8 mouse cellular contexts compared by ENCODE assay signal in the genomic region with DNA sequence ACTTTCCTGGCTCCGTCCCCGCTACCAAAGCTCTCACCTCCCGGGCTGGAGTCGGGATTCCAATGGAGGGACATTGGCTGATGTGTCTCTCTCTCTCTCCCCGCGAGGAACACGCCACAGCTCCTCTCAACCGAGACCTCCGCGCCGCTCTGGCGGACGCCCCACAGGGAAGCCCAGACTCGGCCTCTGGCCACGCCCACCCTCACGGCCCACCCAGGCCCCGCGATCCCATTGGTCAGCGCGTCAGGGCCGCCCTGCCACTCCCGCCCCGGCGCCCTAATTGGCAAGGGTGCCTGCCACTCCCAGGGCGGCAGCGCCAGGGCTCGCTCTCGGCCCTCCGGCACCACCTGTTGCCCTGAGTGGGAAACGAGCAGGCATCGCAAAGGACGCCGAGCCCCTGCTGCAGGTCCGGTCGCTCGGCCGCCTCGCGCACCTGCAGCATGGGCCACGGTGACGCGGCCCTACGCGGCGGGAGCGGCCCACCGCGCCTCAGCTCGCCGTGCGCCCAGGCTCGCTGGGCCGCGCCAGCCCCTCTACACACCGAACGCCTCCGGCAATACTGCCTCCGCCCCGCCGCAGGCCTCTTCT. TPM values are rescaled to one million over a fixed set of nuclear protein-coding genes. Genes with fewer than 3 reads are reported as not detected.
DNase-seq lines count a peak whose midpoint lies in the region; ATAC-seq and TF ChIP-seq lines count a peak whose summit lies in the region.

No protein-coding gene starts in this region.

- H3K9me3 ChIP-seq in forebrain, embryonic 11.5 days (ENCODE audit: control insufficient read depth, low read length), result no peaks in the 10 kb centered on the region
- no peaks in the 10 kb centered on the region for H3K9me3 ChIP-seq in heart, postnatal 0 days (replicated peaks; ENCODE audit: control insufficient read depth, low read length)
- H3K9me3 ChIP-seq in liver, embryonic 16.5 days (replicated peaks; ENCODE audit: control insufficient read depth, low read length), result no peaks in the 10 kb centered on the region
- no peaks in the 10 kb centered on the region for H3K9me3 ChIP-seq in neural tube, embryonic 13.5 days

- peak; percentile 19; the same call in 1 of the 2 replicates for TF ChIP-seq EP300 in heart, postnatal 0 days (IDR thresholded peaks at IDR 0.05; ENCODE audit: low read depth)

- H3K9ac ChIP-seq in forebrain, embryonic 11.5 days (ENCODE audit: low read length), result peak overlapping the region; percentile 76
- H3K9ac ChIP-seq in heart, postnatal 0 days (replicated peaks; ENCODE audit: low read depth, low read length), result peak overlapping the region; percentile 89
- H3K9ac ChIP-seq in liver, embryonic 16.5 days (ENCODE audit: low read depth, low read length), result peak overlapping the region; percentile 96
- peak overlapping the region; percentile 86 for H3K9ac ChIP-seq in neural tube, embryonic 13.5 days

- peak; percentile 98 for ATAC-seq in forebrain, embryonic 11.5 days (replicated peaks; ENCODE audit: low FRiP score)
- peak; percentile 97 for ATAC-seq in heart, postnatal 0 days (ENCODE audit: insufficient read depth, low read depth)
- peak; percentile 91 for ATAC-seq in liver, embryonic 16.5 days (ENCODE audit: low read depth)
- peak; percentile 98 for ATAC-seq in neural tube, embryonic 13.5 days (ENCODE audit: low read depth)

- H3K4me1 ChIP-seq in forebrain, embryonic 11.5 days (replicated peaks; ENCODE audit: control insufficient read depth, insufficient read depth, low read length), result no peaks in the 10 kb centered on the region; the same call in 1 of the 2 replicates
- peaks cover 12% of the 10 kb centered on the region; the same call in 1 of the 2 replicates for H3K4me1 ChIP-seq in heart, postnatal 0 days (ENCODE audit: control insufficient read depth, insufficient read depth)
- peaks cover 3% of the 10 kb centered on the region; the same call in 1 of the 2 replicates for H3K4me1 ChIP-seq in liver, embryonic 16.5 days (ENCODE audit: control insufficient read depth, low read depth, low read length)
- peaks cover 29% of the 10 kb centered on the region for H3K4me1 ChIP-seq in neural tube, embryonic 13.5 days (replicated peaks)
- no peaks in the 10 kb centered on the region for H3K4me1 ChIP-seq in testis, adult 2 months (ENCODE audit: control insufficient read depth, insufficient read depth, low read length)

- DNase-seq in CD8-positive naive resting alpha-beta T cell, adult 2 months (ENCODE audit: low read depth in 2 of 2, low spot score in 2 of 2), result peak; percentile 96
- peak; percentile 88 for DNase-seq in c-Kit-positive CD71-negative TER-119-negative erythroid progenitor cells, embryonic 14.5 days (ENCODE audit: low read depth)
- peak; percentile 100 for DNase-seq in forebrain, embryonic 11.5 days (ENCODE audit: low spot score)
- peak; percentile 95 for DNase-seq in heart, postnatal 0 days (ENCODE audit: low spot score)
- DNase-seq in kidney, postnatal 4 days, result peak; percentile 99 to 100

- peak overlapping the region; percentile 73 for H3K4me2 ChIP-seq in forebrain, embryonic 11.5 days (ENCODE audit: low read depth, low read length, severe bottlenecking)
- H3K4me2 ChIP-seq in heart, postnatal 0 days (ENCODE audit: low read depth, low read length), result peak overlapping the region; percentile 76
- H3K4me2 ChIP-seq in liver, embryonic 16.5 days (ENCODE audit: low read depth, low read length), result peak overlapping the region; percentile 93
- peak overlapping the region; percentile 74 for H3K4me2 ChIP-seq in neural tube, embryonic 13.5 days

- peak; percentile 69 for TF ChIP-seq CTCF in heart, postnatal 0 days (IDR thresholded peaks at IDR 0.05; ENCODE audit: low read depth)
- TF ChIP-seq CTCF in testis, adult 2 months (IDR thresholded peaks at IDR 0.05; ENCODE audit: control insufficient read depth, insufficient read depth, insufficient replicate concordance, low read depth, low read length), result peak; percentile 26; the same call in 1 of the 2 replicates

- H3K27me3 ChIP-seq in forebrain, embryonic 11.5 days (ENCODE audit: control insufficient read depth, insufficient read depth, low read length), result no peaks in the 10 kb centered on the region
- no peaks in the 10 kb centered on the region for H3K27me3 ChIP-seq in heart, postnatal 0 days (ENCODE audit: control insufficient read depth, insufficient read depth, low read length)
- H3K27me3 ChIP-seq in liver, embryonic 16.5 days (ENCODE audit: control insufficient read depth, insufficient read depth, low read depth, low read length), result no peaks in the 10 kb centered on the region
- no peaks in the 10 kb centered on the region for H3K27me3 ChIP-seq in neural tube, embryonic 13.5 days
- no peaks in the 10 kb centered on the region for H3K27me3 ChIP-seq in testis, adult 2 months (ENCODE audit: control insufficient read depth, insufficient read depth, low read length)

- TF ChIP-seq POLR2A in testis, adult 2 months (IDR thresholded peaks at IDR 0.05; ENCODE audit: control insufficient read depth, low read depth, low read length), result peak; percentile 96

- peak overlapping the region; percentile 63 for H3K4me3 ChIP-seq in forebrain, embryonic 11.5 days (ENCODE audit: low read depth, low read length)
- H3K4me3 ChIP-seq in heart, postnatal 0 days (ENCODE audit: low read depth, low read length), result peak overlapping the region; percentile 95
- peak overlapping the region; percentile 83 for H3K4me3 ChIP-seq in liver, embryonic 16.5 days (ENCODE audit: low read depth, low read length)
- peak overlapping the region; percentile 83 for H3K4me3 ChIP-seq in neural tube, embryonic 13.5 days
- peak overlapping the region; percentile 85 for H3K4me3 ChIP-seq in testis, adult 2 months (ENCODE audit: control insufficient read depth, low read depth, low read length)

- H3K36me3 ChIP-seq in forebrain, embryonic 11.5 days (ENCODE audit: control insufficient read depth, insufficient read depth, low read length), result no peaks in the 10 kb centered on the region
- no peaks in the 10 kb centered on the region for H3K36me3 ChIP-seq in heart, postnatal 0 days (replicated peaks; ENCODE audit: control insufficient read depth, insufficient read depth, low read length)
- 0 out of 2 replicates have a peak, but pooled peaks cover 2% of the 10 kb centered on the region for H3K36me3 ChIP-seq in liver, embryonic 16.5 days (ENCODE audit: control insufficient read depth, insufficient read depth)
- H3K36me3 ChIP-seq in neural tube, embryonic 13.5 days, result 0 out of 2 replicates have a peak, but pooled peaks cover 4% of the 10 kb centered on the region
- H3K36me3 ChIP-seq in testis, adult 2 months (ENCODE audit: control insufficient read depth, insufficient read depth, low read length), result peaks cover 2% of the 10 kb centered on the region

- H3K27ac ChIP-seq in forebrain, embryonic 11.5 days (ENCODE audit: low read depth, low read length), result peak overlapping the region; percentile 68
- H3K27ac ChIP-seq in heart, postnatal 0 days (ENCODE audit: low read depth), result peak overlapping the region; percentile 97
- H3K27ac ChIP-seq in liver, embryonic 16.5 days (ENCODE audit: low read length), result peak overlapping the region; percentile 99
- peak overlapping the region; percentile 94 for H3K27ac ChIP-seq in neural tube, embryonic 13.5 days (replicated peaks)
- peak overlapping the region; percentile 98 for H3K27ac ChIP-seq in testis, adult 2 months (ENCODE audit: control insufficient read depth, insufficient read depth, low read depth, low read length)

- WGBS in forebrain, embryonic 11.5 days, result under 1% methylated on average over 50 of the region's 60 CpGs
- WGBS in heart, postnatal 0 days, result under 1% methylated on average over 55 of the region's 60 CpGs
- under 1% methylated on average over 58 of the region's 60 CpGs for WGBS in liver, embryonic 16.5 days (ENCODE audit: insufficient replicate concordance)
- WGBS in neural tube, embryonic 13.5 days, result under 1% methylated on average over 58 of the region's 60 CpGs

RNA-seq across cellular contexts. Expression of a gene that starts 0.5 kb away (rescaled TPM):
- polyA plus RNA-seq in forebrain, embryonic 11.5 days (2014; fragmentation: Nextera tagmentation; extraction: Ambion mirVana), result 55.1 and 63.8 TPM in 2 replicates
- total RNA-seq in heart, postnatal 0 days (2014; rRNA removed; ENCODE audit: low replicate concordance), result 5.9 and 15.8 TPM in 2 replicates
- 33.7 and 35.9 TPM in 2 replicates for polyA plus RNA-seq in heart, postnatal 0 days (2015; fragmentation: Nextera tagmentation; extraction: Ambion mirVana)
- polyA plus RNA-seq in liver, embryonic 16.5 days (2015; fragmentation: Nextera tagmentation; extraction: Ambion mirVana), result 92.3 and 93.3 TPM in 2 replicates
- 153 and 155 TPM in 2 replicates for polyA plus RNA-seq in neural tube, embryonic 13.5 days (2015; fragmentation: Nextera tagmentation; extraction: Ambion mirVana)
- 218 and 255 TPM in 2 replicates for polyA plus RNA-seq in testis, adult 2 months (2012; rRNA removed)

Comparison
In these comparisons a context has a peak if more than half of its experiments do, and no peak if none do; other contexts are left out.
1. Peak in every context shown above with its lines: DNase-seq, ATAC-seq, H3K4me3 ChIP-seq and H3K27ac ChIP-seq.